Mouse (Mus musculus) erythroid progenitor cell, adult 5-6 weeks (primary cell): ENCODE data around the gene Fam104a. TPM values are rescaled to one million over a fixed set of nuclear protein-coding genes. Genes with fewer than 3 reads are reported as not detected.
A peak's percentile ranks its signal among the peaks of the same experiment; 100 is the strongest.

Experiments used
- ATAC-seq: replicated peaks from 2 replicates; pipeline ENCODE4 v1.8.0; 2016; ENCODE audit warnings: moderate number of reproducible peaks, mild to moderate bottlenecking, moderate TSS enrichment, inconsistent platforms; ENCODE audit not compliant: poor library complexity, low FRiP score, severe bottlenecking
- total RNA-seq, 2 experiments: library from RNA; stranded (forward) in 1 of 2; stranded (reverse) in 1 of 2; fragments of 150-400 nt in 1 of 2; fragments of 186-747, 209-891 nt in 1 of 2; gene quantifications; 2 replicates each; pipeline versions ENCODE4 v1.2.3 to v1.2.4; 2015 to 2017; ENCODE audit warnings: low replicate concordance in 2 of 2

Gene Fam104a
- 24.1 and 24.3 TPM in 2 replicates for total RNA-seq (2015; ENCODE audit: low replicate concordance)
- total RNA-seq (2017; ENCODE audit: low replicate concordance): 21.4 and 35.7 TPM in 2 replicates

GRCm38 (mm10) chr11:113683957-113684706 lies at the start of gene Fam104a, which contains the start of gene D11Wsu47e:
TSS of gene Fam104a (minus strand) at chr11:113684155.
TSS of gene D11Wsu47e (plus strand) at chr11:113684412.
- ATAC-seq: peak; percentile 77

GRCm38 (mm10) chr11:113731945-113732612 lies 48.1 kb upstream of the Fam104a start:
- ATAC-seq: no peak

DNA sequence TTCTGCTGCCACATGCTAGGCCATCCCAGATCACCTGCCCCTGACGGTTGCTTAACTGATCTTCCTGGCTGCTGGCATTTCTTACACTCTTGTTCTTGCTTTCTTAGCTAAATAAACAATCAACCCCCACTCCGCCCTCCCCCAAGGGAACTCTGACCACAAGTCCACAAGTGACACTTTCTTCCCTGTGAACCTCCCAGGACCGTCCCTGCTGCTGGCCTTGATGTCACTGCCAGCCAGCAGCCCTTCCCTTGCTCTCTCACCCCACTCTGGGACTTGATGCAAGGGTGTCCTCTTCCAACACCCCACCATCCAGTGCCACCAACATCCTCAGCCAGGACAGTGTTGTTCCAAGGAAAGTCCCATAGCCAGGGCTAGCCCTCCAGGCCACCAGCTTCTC lies 46.9 kb upstream of the Fam104a start:
- no peak for ATAC-seq

DNA sequence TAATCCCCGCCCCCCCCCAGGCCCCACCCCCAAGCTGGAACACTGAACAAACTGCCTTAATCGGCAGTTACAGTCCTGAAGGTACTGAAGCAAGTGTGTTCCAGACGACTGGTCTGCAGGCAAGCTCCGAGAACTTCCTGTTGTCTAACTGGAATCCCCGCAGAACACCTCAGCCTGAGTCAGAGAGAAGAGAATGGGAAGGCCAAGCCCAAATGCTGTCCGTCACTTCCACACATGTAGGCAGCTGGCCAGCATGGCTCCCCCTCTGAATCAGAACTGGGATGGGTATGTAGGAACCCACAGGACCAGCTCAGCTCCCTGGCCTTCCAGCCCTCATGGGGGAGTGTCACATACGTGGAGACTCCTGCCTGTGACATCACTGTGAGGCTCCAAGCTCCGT lies 46.0 kb upstream of the Fam104a start:
- ATAC-seq: no peak

DNA sequence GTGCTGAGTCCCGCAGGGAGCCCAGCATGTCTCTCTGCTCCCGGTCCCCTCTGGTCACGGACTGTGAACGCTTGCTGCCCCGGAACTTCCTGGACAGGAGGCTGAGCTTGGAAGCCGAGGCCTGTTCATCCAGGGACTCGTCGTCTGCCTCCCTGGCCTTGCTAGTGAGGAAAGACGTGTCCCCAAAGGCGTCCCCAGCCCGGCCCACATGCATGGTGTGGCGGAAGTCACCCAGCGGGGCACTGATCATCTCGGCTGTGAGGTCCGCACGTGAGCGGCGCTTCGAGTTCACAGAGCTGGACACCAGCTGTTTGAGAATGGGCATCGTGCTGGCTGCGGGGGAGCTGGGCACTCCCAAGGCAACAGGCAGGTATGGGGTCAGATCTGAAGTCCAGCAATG lies 45.3 kb upstream of the Fam104a start:
- no peak for ATAC-seq

DNA sequence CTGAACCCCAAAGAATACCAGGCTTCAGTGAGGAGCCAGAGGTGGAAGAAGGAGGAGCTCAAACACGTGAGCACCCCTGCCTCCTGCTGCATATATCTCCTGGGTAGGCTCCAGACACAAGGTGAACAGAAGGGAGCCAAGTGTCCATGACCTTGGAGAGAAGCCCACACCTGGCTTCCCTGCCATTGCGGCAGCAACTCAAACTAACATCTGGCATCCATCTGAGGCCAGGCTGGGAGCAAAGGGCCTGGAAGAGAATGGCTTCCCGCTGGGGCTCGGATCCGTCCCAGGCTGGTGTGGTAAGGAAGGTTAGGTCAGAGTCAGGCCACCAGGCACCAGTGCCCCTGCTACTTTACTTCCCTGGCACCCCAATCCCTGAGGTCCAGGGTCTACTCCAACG lies 44.0 kb upstream of the Fam104a start:
- ATAC-seq: 0 out of 2 replicates have a peak, but pooled peaks have one; percentile 17

- ATAC-seq: no peak
Measured at GRCm38 (mm10) chr11:113726994-113727888, 43.3 kb upstream of the Fam104a start.

DNA sequence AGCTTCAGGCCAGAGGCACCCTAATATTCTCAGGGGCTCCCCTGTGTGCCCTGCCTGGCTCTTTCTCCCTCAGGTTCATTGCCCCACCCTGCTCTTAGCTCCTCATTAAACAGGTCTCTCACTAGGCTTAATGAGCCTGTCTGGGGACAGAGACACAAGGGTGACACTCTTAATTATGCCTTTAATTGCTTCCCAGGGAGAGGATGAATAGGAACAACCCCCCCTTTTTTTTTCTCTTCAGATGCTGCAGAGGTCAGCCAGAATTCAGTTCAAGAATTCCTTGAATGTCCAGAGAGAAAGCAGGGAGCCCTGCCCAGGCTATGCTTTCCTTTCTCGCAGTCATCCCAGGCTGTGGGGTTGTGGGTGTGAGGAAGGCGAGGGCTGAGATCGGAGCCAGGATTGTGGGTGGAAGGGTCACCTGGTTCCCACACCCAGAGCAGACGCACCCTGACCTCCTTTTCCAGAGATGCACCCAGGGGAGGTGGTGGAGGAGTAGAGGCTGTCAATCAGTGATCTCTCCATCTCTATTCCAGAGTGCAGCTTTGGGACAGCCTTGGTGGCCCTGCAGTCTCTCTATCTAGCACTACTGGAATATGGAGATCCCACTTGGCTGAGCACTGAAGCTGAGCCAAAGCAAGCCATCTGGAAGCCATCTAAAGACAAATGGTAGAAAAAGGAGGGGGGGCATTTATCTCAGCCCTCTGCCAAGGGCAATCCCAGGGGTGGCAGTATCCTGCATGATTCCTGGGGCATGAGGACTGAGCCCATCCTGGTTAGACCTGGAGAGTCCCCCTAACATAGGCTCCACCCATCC lies 41.5 kb upstream of the Fam104a start:
- no peak for ATAC-seq

DNA sequence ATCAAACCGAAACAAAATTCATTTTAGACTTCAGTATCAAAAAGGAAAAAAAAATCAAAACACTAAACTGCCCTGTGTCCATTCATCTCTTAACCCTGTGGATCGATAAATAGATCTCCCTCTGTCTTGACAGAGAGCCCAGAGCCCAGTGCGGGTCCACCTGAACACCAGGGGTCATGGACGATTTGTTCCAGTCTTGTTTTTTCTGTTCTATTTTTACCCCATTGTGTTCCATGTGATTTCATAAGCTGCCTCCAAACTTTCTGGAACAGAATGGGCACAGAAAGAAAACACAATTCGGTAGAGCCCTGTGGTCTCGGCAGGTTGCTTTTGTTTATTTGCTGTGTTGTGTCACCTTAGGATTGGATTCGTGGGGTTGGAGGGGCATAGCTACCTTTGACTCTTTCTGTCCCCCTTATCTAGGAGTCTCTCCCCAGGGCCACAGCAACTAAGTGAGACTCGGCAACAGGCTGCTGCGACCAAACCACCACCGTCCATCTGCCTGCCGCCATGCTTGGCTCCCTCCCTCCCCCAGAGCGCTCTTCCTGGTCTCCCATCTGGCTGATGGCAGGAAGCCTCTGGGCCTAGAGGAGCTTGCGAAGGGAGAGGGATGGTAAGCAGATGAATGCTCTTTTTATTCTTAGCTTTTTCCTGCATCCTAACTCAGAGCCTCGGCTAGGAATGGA lies 38.6 kb upstream of the Fam104a start:
- no peak for ATAC-seq

GRCm38 (mm10) chr11:113717767-113718424 lies 33.9 kb upstream of the Fam104a start:
- no peak for ATAC-seq

DNA sequence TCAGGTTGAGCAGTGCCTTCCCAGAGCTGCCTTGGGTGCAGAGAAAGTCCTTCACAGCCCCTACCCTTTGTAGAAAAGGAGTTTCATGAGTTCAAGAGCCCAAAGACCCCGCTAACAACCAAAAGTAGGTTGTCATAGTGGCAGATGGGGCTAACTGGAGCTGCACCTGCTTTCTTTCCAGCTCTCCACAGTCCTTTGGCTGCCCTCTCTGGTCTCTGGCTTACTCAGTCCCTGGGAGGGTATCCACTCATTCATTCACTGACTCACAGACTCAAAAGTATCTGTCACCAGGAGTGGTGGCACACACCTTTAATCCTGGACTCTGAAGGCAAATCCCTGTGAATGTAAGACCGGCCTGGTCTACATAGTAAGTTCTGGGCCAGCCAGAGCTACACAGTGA lies 32.2 kb upstream of the Fam104a start:
- no peak for ATAC-seq

- ATAC-seq: peak; percentile 67
Measured at GRCm38 (mm10) chr11:113715078-113715674, 31.2 kb upstream of the Fam104a start.

GRCm38 (mm10) chr11:113711061-113711460 lies 27.1 kb upstream of the Fam104a start:
- ATAC-seq: no peak

DNA sequence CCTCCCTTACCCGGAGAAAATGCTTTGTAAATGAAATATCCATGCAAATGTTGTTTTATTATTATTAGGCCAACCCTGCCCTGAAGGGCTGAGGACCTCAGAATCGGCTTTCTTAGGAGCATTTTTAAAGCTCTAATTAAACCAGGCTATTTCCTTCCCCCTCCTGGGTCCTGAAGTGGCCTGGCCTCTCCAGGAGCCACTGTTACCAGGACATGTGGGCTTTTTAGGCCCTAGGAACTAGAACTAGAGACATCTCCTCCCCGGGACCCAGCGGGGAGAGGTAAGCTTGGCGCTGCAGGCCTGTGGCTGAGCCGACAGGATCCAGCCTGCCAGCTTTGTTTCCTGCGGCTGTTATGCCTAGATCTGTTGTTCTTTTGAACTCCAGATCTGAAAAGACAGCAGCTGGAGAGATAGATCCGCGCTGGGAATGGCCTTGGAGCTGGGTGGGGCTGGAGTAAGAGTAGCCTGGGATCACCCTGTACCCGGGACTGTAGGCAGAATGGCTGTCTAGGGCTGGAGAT lies 26.4 kb upstream of the Fam104a start:
- no peak for ATAC-seq

GRCm38 (mm10) chr11:113709731-113710256 lies 25.8 kb upstream of the Fam104a start, which contains the start of gene Cpsf4l:
TSS of gene Cpsf4l (minus strand) at chr11:113710017.
- ATAC-seq: no peak

DNA sequence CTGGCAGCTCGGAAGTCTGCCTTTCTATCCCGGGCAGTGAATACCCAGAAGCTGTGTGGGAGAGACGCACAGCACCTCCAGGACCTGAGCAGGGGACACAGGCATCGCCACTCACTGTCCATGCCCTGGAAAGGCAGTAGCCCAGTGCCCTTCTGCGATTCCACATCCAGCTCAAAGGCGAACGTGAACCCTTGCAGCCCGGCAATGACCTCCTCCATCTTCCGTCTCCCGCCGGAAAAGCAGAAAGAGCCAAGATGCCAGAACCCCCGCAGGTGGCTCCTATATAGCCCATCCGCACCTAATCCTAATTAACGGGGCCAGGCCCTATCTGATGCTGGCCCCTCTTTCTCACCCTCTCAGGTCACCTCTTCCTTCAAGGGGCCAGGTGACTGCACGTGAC lies 25.3 kb upstream of the Fam104a start:
- 0 out of 2 replicates have a peak, but pooled peaks have one; percentile 26 for ATAC-seq

DNA sequence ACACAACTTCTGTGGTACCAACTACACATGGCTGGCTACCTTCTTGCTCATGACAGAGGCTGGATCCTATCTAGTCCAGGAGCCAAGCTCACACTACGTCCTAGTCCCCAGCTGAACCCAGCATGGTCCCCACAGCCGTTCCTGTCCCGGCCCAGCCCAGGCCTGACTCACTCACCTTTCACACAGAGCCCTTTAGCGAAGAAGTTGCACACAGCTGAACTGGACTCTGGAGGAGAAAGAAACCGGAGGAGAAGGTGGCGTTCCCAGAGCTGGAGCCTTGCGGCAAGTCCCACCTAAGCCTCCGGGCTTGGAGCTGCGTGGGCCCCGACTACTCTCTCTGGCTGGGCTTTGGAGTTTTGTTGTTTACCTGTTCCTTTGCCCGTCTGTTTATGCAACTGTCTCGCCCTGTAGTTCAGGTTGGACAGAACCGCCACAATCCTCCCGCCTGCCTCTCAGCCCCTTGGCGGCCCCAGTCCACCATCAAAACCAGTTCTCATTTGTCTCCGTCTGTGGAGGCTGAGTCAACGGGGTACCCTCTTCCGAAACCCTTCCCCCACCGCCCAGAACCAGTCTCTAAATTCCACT lies 24.8 kb upstream of the Fam104a start:
- ATAC-seq: no peak
